In the genomic region with DNA sequence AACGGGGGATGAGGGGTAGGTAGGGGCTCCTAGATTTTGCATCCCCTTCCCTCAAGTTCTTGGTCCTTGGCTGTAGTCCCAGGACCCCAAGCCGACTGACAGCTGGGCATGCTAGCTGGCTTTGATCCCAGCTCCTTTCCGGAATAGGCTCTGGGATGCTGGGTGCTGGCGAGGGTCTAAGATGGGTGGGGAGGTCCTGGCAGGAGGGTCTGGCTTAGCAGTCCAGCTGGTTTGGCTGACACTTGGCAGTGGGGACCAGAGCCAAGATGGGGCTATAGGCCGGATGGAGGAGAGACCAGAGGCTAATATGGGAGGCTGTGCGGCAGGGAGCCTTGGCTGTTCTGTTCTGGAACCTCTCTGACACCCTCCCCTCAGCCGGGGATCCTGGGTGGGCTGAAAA, we compare ENCODE assay signal across 9 mouse cellular contexts. TPM values are rescaled to one million over a fixed set of nuclear protein-coding genes. Genes with fewer than 3 reads are reported as not detected.
DNase-seq lines count a peak whose midpoint lies in the region; ATAC-seq and TF ChIP-seq lines count a peak whose summit lies in the region.
"Had no signal": no experiment of that assay in that cellular context is flagged by ENCODE, and none has a peak within 500 bp of the region (broad histone marks: within the 10 kb centered on the region; RNA-seq: fewer than 3 reads in every experiment).

No protein-coding gene starts in this region.

- H3K36me3 ChIP-seq in liver, embryonic 12.5 days = no peaks in the 10 kb centered on the region
- no peaks in the 10 kb centered on the region for H3K36me3 ChIP-seq in liver, embryonic 11.5 days (ENCODE audit: control insufficient read depth, insufficient read depth, low read length)
- no peaks in the 10 kb centered on the region for H3K36me3 ChIP-seq in embryonic facial prominence, embryonic 15.5 days
- H3K36me3 ChIP-seq in hindbrain, postnatal 0 days (ENCODE audit: insufficient read depth, low read length) = no peaks in the 10 kb centered on the region
- no peaks in the 10 kb centered on the region for H3K36me3 ChIP-seq in myocyte (ENCODE audit: control insufficient read depth, insufficient read depth)

- no peak overlapping the region for H3K4me3 ChIP-seq in liver, embryonic 12.5 days
- no peak overlapping the region for H3K4me3 ChIP-seq in liver, embryonic 11.5 days (ENCODE audit: low read depth, low read length)
- H3K4me3 ChIP-seq in embryonic facial prominence, embryonic 15.5 days (replicated peaks) = no peak overlapping the region
- H3K4me3 ChIP-seq in hindbrain, postnatal 0 days (ENCODE audit: low read length) = 0 out of 2 replicates have a peak overlapping the region, but pooled peaks have one; percentile 1
- H3K4me3 ChIP-seq in myocyte = peak overlapping the region; percentile 59

- peaks cover 22% of the 10 kb centered on the region for H3K79me2 ChIP-seq in myocyte (ENCODE audit: control insufficient read depth, insufficient read depth)

- peaks cover 12% of the 10 kb centered on the region; the same call in 1 of the 2 replicates for H3K27me3 ChIP-seq in liver, embryonic 12.5 days (replicated peaks)
- H3K27me3 ChIP-seq in liver, embryonic 11.5 days (replicated peaks; ENCODE audit: control insufficient read depth, insufficient read depth, low read length) = no peaks in the 10 kb centered on the region; the same call in none of the 2 replicates
- no peaks in the 10 kb centered on the region for H3K27me3 ChIP-seq in embryonic facial prominence, embryonic 15.5 days
- H3K27me3 ChIP-seq in hindbrain, postnatal 0 days (ENCODE audit: insufficient read depth, low read length) = no peaks in the 10 kb centered on the region
- no peaks in the 10 kb centered on the region for H3K27me3 ChIP-seq in myocyte (ENCODE audit: control insufficient read depth, insufficient read depth, insufficient read length)

- peak overlapping the region; percentile 98 for H3K4me2 ChIP-seq in liver, embryonic 12.5 days
- H3K4me2 ChIP-seq in liver, embryonic 11.5 days = no peak overlapping the region; the same call in 1 of the 2 replicates
- peak overlapping the region; percentile 100; the same call in 1 of the 2 replicates for H3K4me2 ChIP-seq in embryonic facial prominence, embryonic 15.5 days (replicated peaks)
- H3K4me2 ChIP-seq in hindbrain, postnatal 0 days (ENCODE audit: low read depth, low read length) = peak overlapping the region; percentile 96
- peak overlapping the region; percentile 94 for H3K4me2 ChIP-seq in myocyte (ENCODE audit: low read depth)

- TF ChIP-seq POLR2A in myocyte (IDR thresholded peaks at IDR 0.05; ENCODE audit: insufficient read length, low read depth) = no peak

- no peak for ATAC-seq in liver, embryonic 12.5 days
- ATAC-seq in liver, embryonic 11.5 days (replicated peaks; ENCODE audit: low FRiP score) = no peak
- no peak for ATAC-seq in embryonic facial prominence, embryonic 15.5 days (ENCODE audit: insufficient number of reproducible peaks, low FRiP score, low TSS enrichment, low read depth)
- ATAC-seq in hindbrain, postnatal 0 days = peak; percentile 19
- ATAC-seq in erythroblast, adult 5-6 weeks (replicated peaks; ENCODE audit: low FRiP score, poor library complexity, severe bottlenecking) = no peak

- H3K9ac ChIP-seq in liver, embryonic 12.5 days = no peak overlapping the region
- no peak overlapping the region for H3K9ac ChIP-seq in liver, embryonic 11.5 days (ENCODE audit: low read depth, low read length)
- H3K9ac ChIP-seq in embryonic facial prominence, embryonic 15.5 days = no peak overlapping the region
- no peak overlapping the region for H3K9ac ChIP-seq in hindbrain, postnatal 0 days (replicated peaks; ENCODE audit: low read length)

- peaks cover 77% of the 10 kb centered on the region for H3K4me1 ChIP-seq in liver, embryonic 12.5 days
- peaks cover 36% of the 10 kb centered on the region for H3K4me1 ChIP-seq in liver, embryonic 11.5 days (replicated peaks; ENCODE audit: control insufficient read depth, insufficient read depth, low read length)
- H3K4me1 ChIP-seq in embryonic facial prominence, embryonic 15.5 days = peaks cover 57% of the 10 kb centered on the region
- H3K4me1 ChIP-seq in hindbrain, postnatal 0 days (ENCODE audit: insufficient read depth, low read length) = peaks cover 29% of the 10 kb centered on the region

- H3K27ac ChIP-seq in liver, embryonic 12.5 days = no peak overlapping the region
- H3K27ac ChIP-seq in liver, embryonic 11.5 days (ENCODE audit: low read depth, low read length) = no peak overlapping the region
- H3K27ac ChIP-seq in embryonic facial prominence, embryonic 15.5 days (replicated peaks) = no peak overlapping the region
- H3K27ac ChIP-seq in hindbrain, postnatal 0 days = peak overlapping the region; percentile 68; the same call in 1 of the 2 replicates

- DNase-seq in liver, embryonic 11.5 days (ENCODE audit: low spot score) = no peak
- peak; percentile 84 for DNase-seq in hindbrain, postnatal 0 days (ENCODE audit: low spot score)
- no peak for DNase-seq in embryo, embryonic 10 days (ENCODE audit: low spot score)
- DNase-seq: cerebellum, adult 9-11 months had no signal

- no peak for TF ChIP-seq CTCF in hindbrain, postnatal 0 days (IDR thresholded peaks at IDR 0.05; ENCODE audit: low read depth)

- H3ac ChIP-seq in myocyte (ENCODE audit: control insufficient read depth, insufficient read length) = peak overlapping the region; percentile 35

- H3K9me3 ChIP-seq in liver, embryonic 12.5 days (replicated peaks) = no peaks in the 10 kb centered on the region
- no peaks in the 10 kb centered on the region for H3K9me3 ChIP-seq in liver, embryonic 11.5 days (ENCODE audit: control insufficient read depth, low read length)
- H3K9me3 ChIP-seq in embryonic facial prominence, embryonic 15.5 days (replicated peaks) = no peaks in the 10 kb centered on the region
- H3K9me3 ChIP-seq in hindbrain, postnatal 0 days (ENCODE audit: low read length) = no peaks in the 10 kb centered on the region

- 66% methylated on average over 7 of the region's 7 CpGs for WGBS in liver, embryonic 12.5 days (ENCODE audit: insufficient replicate concordance)
- 65% methylated on average over 7 of the region's 7 CpGs for WGBS in liver, embryonic 11.5 days
- WGBS in embryonic facial prominence, embryonic 15.5 days = 52% methylated on average over 7 of the region's 7 CpGs
- 30% methylated on average over 7 of the region's 7 CpGs for WGBS in hindbrain, postnatal 0 days

TF ChIP-seq in myocyte, 11 proteins besides CTCF, POLR2A, EP300 and RAD21:
- TF ChIP-seq MYOG (IDR thresholded peaks at IDR 0.05; ENCODE audit: control insufficient read depth in 1 of 3, insufficient read depth in 1 of 3, insufficient read length in 2 of 3, low read depth in 2 of 3) = peak in 1 of 3 experiments; percentile 20
- TF ChIP-seq REST (IDR thresholded peaks at IDR 0.05; ENCODE audit: insufficient read depth, insufficient read length) = no peak

RNA-seq across cellular contexts. Expression of a gene that starts 5.1 kb away (rescaled TPM):
- 5.4 and 5.7 TPM in 2 replicates for polyA plus RNA-seq in liver, embryonic 12.5 days (2016; fragmentation: Nextera tagmentation; extraction: Ambion mirVana)
- polyA plus RNA-seq in liver, embryonic 11.5 days (2014; fragmentation: Nextera tagmentation; extraction: Ambion mirVana) = 8.8 and 8.9 TPM in 2 replicates
- 7.5 and 9.6 TPM in 2 replicates for polyA plus RNA-seq in embryonic facial prominence, embryonic 15.5 days (2015; fragmentation: Nextera tagmentation; extraction: Ambion mirVana)
- 7.2 and 8.1 TPM in 2 replicates for total RNA-seq in hindbrain, postnatal 0 days (2014; rRNA removed)
- 2.7 and 3.2 TPM in 2 replicates for polyA plus RNA-seq in hindbrain, postnatal 0 days (2015; fragmentation: Nextera tagmentation; extraction: Ambion mirVana)
- 5.6 TPM for polyA plus RNA-seq in myocyte (2012; fragmentation: generic; extraction: Trizol)
- total RNA-seq in erythroblast, adult 5-6 weeks (2015; ENCODE audit: low replicate concordance) = 16.9 and 18.4 TPM in 2 replicates
- total RNA-seq in erythroblast, adult 5-6 weeks (2017; ENCODE audit: low replicate concordance) = 8.2 and 9.5 TPM in 2 replicates

RNA-seq across cellular contexts. Expression of a gene that starts 46.0 kb away (rescaled TPM):
- not detected in 2 replicates for polyA plus RNA-seq in liver, embryonic 12.5 days (2016; fragmentation: Nextera tagmentation; extraction: Ambion mirVana)
- not detected in 2 replicates for polyA plus RNA-seq in liver, embryonic 11.5 days (2014; fragmentation: Nextera tagmentation; extraction: Ambion mirVana)
- polyA plus RNA-seq in embryonic facial prominence, embryonic 15.5 days (2015; fragmentation: Nextera tagmentation; extraction: Ambion mirVana) = 0.31 and 0.39 TPM in 2 replicates
- total RNA-seq in hindbrain, postnatal 0 days (2014; rRNA removed) = not detected in 2 replicates
- polyA plus RNA-seq in hindbrain, postnatal 0 days (2015; fragmentation: Nextera tagmentation; extraction: Ambion mirVana) = not detected in 2 replicates
- not detected for polyA plus RNA-seq in myocyte (2012; fragmentation: generic; extraction: Trizol)
- total RNA-seq in erythroblast, adult 5-6 weeks (2015; ENCODE audit: low replicate concordance) = not detected in 2 replicates
- not detected in 2 replicates for total RNA-seq in erythroblast, adult 5-6 weeks (2017; ENCODE audit: low replicate concordance)
- polyA plus RNA-seq: limb, embryonic 11.5 days had no signal

RNA-seq across cellular contexts. Expression of a gene that starts 52.3 kb away (rescaled TPM):
- polyA plus RNA-seq in liver, embryonic 12.5 days (2016; fragmentation: Nextera tagmentation; extraction: Ambion mirVana) = not detected in 2 replicates
- not detected in 2 replicates for polyA plus RNA-seq in liver, embryonic 11.5 days (2014; fragmentation: Nextera tagmentation; extraction: Ambion mirVana)
- polyA plus RNA-seq in embryonic facial prominence, embryonic 15.5 days (2015; fragmentation: Nextera tagmentation; extraction: Ambion mirVana) = not detected in 2 replicates
- total RNA-seq in hindbrain, postnatal 0 days (2014; rRNA removed) = not detected in 2 replicates
- polyA plus RNA-seq in hindbrain, postnatal 0 days (2015; fragmentation: Nextera tagmentation; extraction: Ambion mirVana) = not detected in 2 replicates
- 0.07 TPM for polyA plus RNA-seq in myocyte (2012; fragmentation: generic; extraction: Trizol)
- total RNA-seq in erythroblast, adult 5-6 weeks (2015; ENCODE audit: low replicate concordance) = not detected in 2 replicates
- not detected in 2 replicates for total RNA-seq in erythroblast, adult 5-6 weeks (2017; ENCODE audit: low replicate concordance)
- polyA plus RNA-seq: limb, embryonic 11.5 days had no signal

Comparison
In these comparisons a context has a peak if more than half of its experiments do, and no peak if none do; other contexts are left out.
1. H3K4me3 ChIP-seq: peak in hindbrain, postnatal 0 days (single experiment) and myocyte (single experiment); none in liver, embryonic 12.5 days (single experiment), liver, embryonic 11.5 days (single experiment) and embryonic facial prominence, embryonic 15.5 days (single experiment).